Mouse (Mus musculus) left cerebral cortex, adult 2 months (tissue): ENCODE measurements at regions not wholly inside any gene's neighbourhood (a gene's known extent, or its start where the extent isn't known, plus 50 kb on each side); places are given as distances from the start of the nearest gene placed in this dataset.

Experiments used
- DNase-seq, 2 experiments: peaks; one replicate each; pipeline ENCODE4 v3.0.0; 2021 to 2022; ENCODE audit warnings: low spot score in 2 of 2, mixed read lengths in 1 of 2; ENCODE audit errors: extremely low spot score in 1 of 2
- H3K27ac ChIP-seq: fragments of 200-600 bp; 2 replicates; pipeline ENCODE4 v1.8.1; 2022
- H3K4me3 ChIP-seq: fragments of 200-600 bp; 2 replicates; pipeline ENCODE4 v1.8.1; 2022
- CTCF ChIP-seq: fragments of 200-600 bp; IDR thresholded peaks from 2 replicates; pipeline ENCODE4 v1.8.1; 2022; ENCODE audit warnings: antibody characterized with exemption, mild to moderate bottlenecking, moderate library complexity
- intact Hi-C: fragments of 180-260 bp; cut with DNase I; formaldehyde crosslinking; loops from one replicate; pipeline ENCODE4 v1.15.1; 2025

- intact Hi-C loops, result no loop called here
- Histone ChIP-seq H3K4me3 (no peak overlapping the region), H3K27ac (no peak overlapping the region)
- no peak for TF ChIP-seq CTCF
- DNase-seq, result no peak
Measured at GRCm38 (mm10) chr4:87698750-87699149, 334.4 kb downstream of the Mllt3 start.

GRCm38 (mm10) chr4:87696921-87697320 is 336.2 kb downstream of the Mllt3 start:
- Histone ChIP-seq H3K4me3 (no peak overlapping the region), H3K27ac (no peak overlapping the region)
- intact Hi-C loops, result no loop called here
- no peak for DNase-seq
- TF ChIP-seq CTCF, result no peak

- DNase-seq, result no peak
Measured at GRCm38 (mm10) chr4:87695811-87696210, 337.4 kb downstream of the Mllt3 start.

GRCm38 (mm10) chr4:87692741-87693140 is 340.4 kb downstream of the Mllt3 start:
- Histone ChIP-seq H3K4me3 (no peak overlapping the region), H3K27ac (no peak overlapping the region)
- TF ChIP-seq CTCF, result no peak
- no peak for DNase-seq
- intact Hi-C loops, result no loop called here

More at GRCm38 (mm10) chr4:87695811-87696210, 337.4 kb downstream of the Mllt3 start:
- Histone ChIP-seq H3K4me3 (no peak overlapping the region), H3K27ac (no peak overlapping the region)
- TF ChIP-seq CTCF, result no peak
- intact Hi-C loops, result no loop called here

GRCm38 (mm10) chr4:87684952-87685351 is 348.2 kb downstream of the Mllt3 start:
- Histone ChIP-seq H3K4me3 (no peak overlapping the region), H3K27ac (no peak overlapping the region)
- TF ChIP-seq CTCF, result no peak
- intact Hi-C loops, result no loop called here
- DNase-seq, result no peak

- H3K4me3 ChIP-seq, result no peak overlapping the region
- intact Hi-C loops, result no loop called here
Measured at GRCm38 (mm10) chr4:87682783-87683182, 350.4 kb downstream of the Mllt3 start.

GRCm38 (mm10) chr4:87671101-87671500 is 362.1 kb downstream of the Mllt3 start:
- no peak for DNase-seq
- Histone ChIP-seq H3K4me3 (no peak overlapping the region), H3K27ac (no peak overlapping the region)
- TF ChIP-seq CTCF, result no peak
- intact Hi-C loops, result no loop called here

More at GRCm38 (mm10) chr4:87682783-87683182, 350.4 kb downstream of the Mllt3 start:
- no peak for TF ChIP-seq CTCF
- no peak overlapping the region for H3K27ac ChIP-seq
- DNase-seq, result no peak

DNA sequence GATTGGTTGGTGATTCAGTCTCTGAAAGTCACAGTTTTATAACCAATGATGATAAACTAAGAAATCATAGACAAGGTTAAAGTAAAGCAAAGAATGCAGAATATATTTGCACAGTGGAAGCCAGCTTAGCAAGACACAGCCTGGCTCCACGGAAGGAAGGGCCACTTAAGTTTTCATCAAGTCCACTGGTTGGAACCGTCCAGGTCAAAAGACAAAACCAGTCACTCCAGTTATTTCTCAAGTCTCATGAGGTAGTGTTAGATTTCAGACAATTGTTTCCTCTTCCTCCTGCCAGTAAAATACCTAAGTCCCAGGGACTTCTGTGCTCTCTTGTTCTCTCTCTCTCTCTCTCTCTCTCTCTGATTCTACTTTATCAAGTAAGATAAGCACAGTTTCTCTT is 363.0 kb downstream of the Mllt3 start:
- Histone ChIP-seq H3K4me3 (no peak overlapping the region), H3K27ac (no peak overlapping the region)
- intact Hi-C loops, result no loop called here
- no peak for TF ChIP-seq CTCF
- no peak for DNase-seq

GRCm38 (mm10) chr4:87669480-87669879 is 363.7 kb downstream of the Mllt3 start:
- no peak for TF ChIP-seq CTCF
- intact Hi-C loops, result no loop called here
- H3K27ac ChIP-seq, result no peak overlapping the region

GRCm38 (mm10) chr4:87668314-87668713 is 364.9 kb downstream of the Mllt3 start:
- no peak for DNase-seq
- Histone ChIP-seq H3K27ac (no peak overlapping the region), H3K4me3 (no peak overlapping the region)
- TF ChIP-seq CTCF, result no peak
- intact Hi-C loops, result no loop called here

More at GRCm38 (mm10) chr4:87669480-87669879, 363.7 kb downstream of the Mllt3 start:
- H3K4me3 ChIP-seq, result no peak overlapping the region
- no peak for DNase-seq

GRCm38 (mm10) chr4:87667556-87668154 is 365.5 kb downstream of the Mllt3 start:
- intact Hi-C loops, result no loop called here
- H3K4me3 ChIP-seq, result no peak overlapping the region
- H3K27ac ChIP-seq, result no peak overlapping the region
- no peak for TF ChIP-seq CTCF
- no peak for DNase-seq

DNA sequence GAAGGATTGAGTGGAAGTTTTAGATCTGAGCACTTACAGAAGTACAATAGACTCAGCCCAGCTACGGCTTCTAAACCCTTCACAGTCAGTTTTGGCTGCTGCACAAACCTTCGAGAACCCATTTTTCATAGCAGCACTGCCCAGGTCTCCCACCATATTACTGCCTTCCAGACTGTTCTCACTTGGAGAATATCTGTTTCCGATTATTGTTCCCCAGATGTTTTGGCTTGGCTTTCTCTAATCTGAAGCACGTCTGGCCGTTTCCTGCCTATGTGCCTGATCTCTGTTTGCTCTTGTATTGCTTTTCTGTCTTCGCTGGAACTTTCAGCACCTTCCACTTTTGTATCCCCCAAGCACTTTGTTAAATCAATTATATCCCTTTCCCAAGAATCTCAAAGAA is 368.0 kb downstream of the Mllt3 start:
- TF ChIP-seq CTCF, result no peak
- intact Hi-C loops, result no loop called here
- no peak for DNase-seq
- Histone ChIP-seq H3K4me3 (no peak overlapping the region), H3K27ac (no peak overlapping the region)

DNA sequence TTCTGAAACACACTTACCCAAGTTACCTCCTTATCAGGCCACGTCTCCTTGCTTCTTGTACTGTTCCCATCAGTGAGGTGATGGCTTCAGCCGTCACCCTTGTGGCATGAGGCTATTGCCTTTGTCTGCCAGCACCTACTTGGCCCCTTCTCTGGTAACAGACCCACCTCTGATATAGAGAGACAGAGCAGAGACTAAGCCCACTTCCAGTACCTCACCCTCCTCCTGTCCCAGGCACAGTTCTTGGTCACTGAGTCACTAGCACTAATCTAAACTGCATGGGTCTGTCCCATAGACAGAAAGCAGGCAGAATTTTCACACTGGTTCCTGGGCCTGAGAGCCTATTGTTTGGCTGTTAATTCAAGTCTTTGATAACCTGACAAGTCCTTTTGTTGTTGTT is 370.3 kb downstream of the Mllt3 start:
- H3K4me3 ChIP-seq, result no peak overlapping the region
- TF ChIP-seq CTCF, result no peak
- no peak overlapping the region for H3K27ac ChIP-seq
- intact Hi-C loops, result no loop called here
- DNase-seq, result no peak

DNA sequence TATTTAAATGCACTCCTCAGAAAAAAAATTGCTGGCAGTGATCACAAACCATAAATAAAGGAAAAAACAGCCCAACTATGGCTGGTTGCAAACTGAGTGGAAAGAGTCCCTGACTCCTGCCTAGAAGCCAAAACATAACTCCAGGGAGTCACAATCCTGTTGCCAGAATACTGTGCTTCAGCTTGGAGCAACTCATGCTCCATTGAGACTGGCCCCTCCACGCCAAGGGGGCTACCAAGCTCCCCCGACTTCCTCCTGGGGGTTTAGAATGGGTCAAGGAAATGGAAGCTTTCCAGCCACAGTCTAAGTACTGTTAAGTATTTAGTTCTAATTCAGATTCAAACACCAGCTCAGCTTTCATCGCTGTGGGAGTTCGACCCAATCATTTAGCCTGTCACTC is 374.8 kb downstream of the Mllt3 start:
- TF ChIP-seq CTCF, result no peak
- no peak overlapping the region for H3K4me3 ChIP-seq
- no peak for DNase-seq
- no peak overlapping the region for H3K27ac ChIP-seq
- intact Hi-C loops, result no loop called here
